Mouse (Mus musculus) E14TG2a.4 (cell line): ENCODE results near the gene Kcnk6.

Experiments
- H3K27me3 ChIP-seq: 2 replicates; pipeline ENCODE4 v1.6.1; 2014; ENCODE audit warnings: low read length, control low read depth; ENCODE audit not compliant: insufficient read depth
- H3K36me3 ChIP-seq: 2 replicates; pipeline ENCODE4 v1.6.1; 2014; ENCODE audit warnings: low read length, control low read depth; ENCODE audit not compliant: insufficient read depth
- H3K4me1 ChIP-seq: replicated peaks from 2 replicates; pipeline ENCODE4 v1.6.1; 2014; ENCODE audit warnings: low read depth, low read length, control low read depth
- H3K4me3 ChIP-seq: replicated peaks from 2 replicates; pipeline ENCODE4 v1.5.1; 2014; ENCODE audit warnings: mild to moderate bottlenecking, low read length
- H3K9me3 ChIP-seq: 2 replicates; pipeline ENCODE4 v1.6.1; 2014; ENCODE audit warnings: low read length, control low read depth
- CTCF ChIP-seq: conservative IDR thresholded peaks from 2 replicates; pipeline ENCODE4 v1.5.1; 2014; ENCODE audit warnings: low read length
- NANOG ChIP-seq: IDR thresholded peaks from 2 replicates; pipeline ENCODE4 v1.6.1; 2014; ENCODE audit warnings: borderline replicate concordance, low read length, mixed read lengths
- POU5F1 ChIP-seq: IDR thresholded peaks from 2 replicates; pipeline ENCODE4 v1.6.1; 2014; ENCODE audit warnings: low read length, borderline replicate concordance

Gene Kcnk6

DNA sequence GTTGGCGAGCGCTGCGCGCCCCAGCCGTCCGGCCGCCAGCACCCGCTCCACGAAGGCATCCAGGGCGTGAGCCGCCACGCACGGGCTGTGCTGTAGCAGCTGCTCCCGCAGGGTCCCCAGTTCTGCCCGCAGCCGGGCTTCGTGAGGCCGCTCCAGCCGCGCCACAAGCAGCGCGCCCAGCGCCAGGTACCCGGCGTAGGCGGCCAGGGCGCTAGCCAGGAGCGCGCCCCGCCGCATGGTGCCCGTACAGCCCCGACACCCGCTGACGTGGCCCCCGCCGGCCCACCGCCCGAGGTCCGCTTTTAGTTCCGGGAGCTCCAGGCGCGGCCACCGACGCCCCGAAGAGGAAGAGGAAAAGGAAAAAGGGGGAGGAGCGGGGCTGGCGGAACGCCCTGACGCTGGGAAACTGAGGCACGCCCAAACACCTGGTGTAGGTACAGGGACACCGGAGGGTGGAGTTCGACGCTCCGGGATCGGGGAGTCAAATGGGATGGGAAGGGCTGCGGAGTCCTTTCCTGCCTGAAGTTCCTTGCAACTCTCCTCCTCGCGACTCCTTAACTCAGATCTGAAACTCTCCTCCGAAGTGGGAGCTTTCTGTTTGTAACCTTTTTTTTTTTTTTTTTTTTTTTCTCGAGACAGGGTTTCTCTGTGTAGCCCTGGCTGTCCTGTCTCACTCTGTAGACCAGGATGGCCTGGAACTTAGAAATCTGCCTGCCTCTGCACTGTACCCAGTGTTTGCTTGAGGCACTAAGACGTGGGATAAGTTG is at the start of gene Kcnk6:
Gene Kcnk6, minus strand, starts transcription at position 269 of the 767 bp plus-strand sequence.
- Histone ChIP-seq H3K4me1 (peaks cover 27% of the 10 kb centered on the region), H3K4me3 (peak within 1 kb of the TSS; percentile 85), H3K27me3 (peaks cover 54% of the 10 kb centered on the region), H3K36me3 (no peaks in the 10 kb centered on the region), H3K9me3 (no peaks in the 10 kb centered on the region)
- no peak for TF ChIP-seq POU5F1
- TF ChIP-seq NANOG = no peak
- no peak for TF ChIP-seq CTCF

DNA sequence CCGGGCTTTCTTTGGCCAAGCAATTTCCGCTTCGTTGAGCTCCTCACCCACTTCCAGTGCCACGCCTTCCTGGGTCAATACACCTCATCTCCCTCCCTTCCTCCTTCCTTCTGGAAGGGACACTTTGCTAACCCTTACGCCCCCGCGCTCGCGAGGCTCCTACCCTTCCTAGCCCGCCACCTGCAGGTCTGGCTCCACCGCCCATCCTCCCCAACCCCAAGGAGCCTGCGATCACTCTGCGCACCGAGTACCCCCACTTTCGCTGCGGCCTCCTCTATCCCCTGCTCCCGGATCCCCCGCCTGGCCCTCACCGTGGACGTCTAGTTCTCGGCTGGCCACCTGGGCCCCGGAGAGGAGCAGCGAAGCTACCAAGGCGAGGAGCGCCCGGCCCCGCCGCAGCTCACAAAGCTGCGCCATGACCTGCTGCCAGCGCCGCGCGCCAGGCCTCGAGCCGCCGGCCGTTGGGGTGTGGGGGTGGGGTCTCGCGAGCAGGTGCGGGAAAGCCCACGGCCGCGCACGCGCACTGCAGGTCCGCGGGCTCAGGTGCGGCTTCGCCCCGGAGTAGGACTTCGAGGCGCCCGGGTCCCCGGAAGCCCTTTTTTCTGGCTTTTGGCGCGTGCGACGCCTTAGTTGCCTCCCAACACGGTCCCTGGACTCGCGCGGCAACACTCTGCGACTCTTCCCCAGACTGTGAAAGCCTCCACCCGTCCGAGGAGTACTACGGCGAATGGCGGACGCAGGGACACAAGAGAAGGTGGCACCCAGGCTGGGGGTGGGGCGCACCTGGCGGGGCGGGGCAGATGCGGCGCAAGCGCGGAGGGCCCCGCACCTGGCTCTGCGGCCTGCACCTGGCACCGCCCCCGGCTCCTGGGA is 49.1 kb upstream of the Kcnk6 start, which contains the start of gene Spint2:
Gene Spint2, minus strand, starts transcription at position 712 of the 873 bp plus-strand sequence.
- TF ChIP-seq POU5F1 (no peak), CTCF (no peak), NANOG (no peak)
- Histone ChIP-seq H3K4me1 (peaks cover 67% of the 10 kb centered on the region), H3K4me3 (peak within 1 kb of the TSS; percentile 92), H3K27me3 (peaks cover 7% of the 10 kb centered on the region; the same call in 1 of the 2 replicates), H3K36me3 (peaks cover 31% of the 10 kb centered on the region), H3K9me3 (no peaks in the 10 kb centered on the region)

DNA sequence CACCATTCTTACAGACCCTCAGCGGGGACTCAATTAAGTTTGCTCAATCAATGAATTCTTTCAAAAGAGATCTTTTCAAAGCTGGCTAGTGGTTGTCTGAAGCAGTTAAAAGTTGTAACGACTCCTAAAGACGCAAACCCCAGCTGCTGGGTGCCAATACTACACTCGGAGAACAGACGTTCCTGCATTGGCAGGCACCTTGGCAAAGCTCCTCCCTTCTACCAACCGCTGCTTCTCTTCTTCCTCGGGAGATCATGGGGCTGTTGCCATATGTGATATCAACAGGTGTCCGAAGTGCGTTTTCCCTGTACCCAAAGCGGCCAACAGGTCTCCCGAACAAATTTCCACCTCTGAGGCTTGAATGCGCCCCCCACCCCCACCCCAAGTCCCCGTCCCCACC is 48.5 kb upstream of the Kcnk6 start:
- no peaks in the 10 kb centered on the region for H3K9me3 ChIP-seq
- H3K27me3 ChIP-seq = peaks cover 7% of the 10 kb centered on the region; the same call in 1 of the 2 replicates
- H3K4me3 ChIP-seq = peak overlapping the region; percentile 92
- peaks cover 73% of the 10 kb centered on the region for H3K4me1 ChIP-seq
- peaks cover 37% of the 10 kb centered on the region for H3K36me3 ChIP-seq
- TF ChIP-seq CTCF (no peak), POU5F1 (no peak), NANOG (no peak)

DNA sequence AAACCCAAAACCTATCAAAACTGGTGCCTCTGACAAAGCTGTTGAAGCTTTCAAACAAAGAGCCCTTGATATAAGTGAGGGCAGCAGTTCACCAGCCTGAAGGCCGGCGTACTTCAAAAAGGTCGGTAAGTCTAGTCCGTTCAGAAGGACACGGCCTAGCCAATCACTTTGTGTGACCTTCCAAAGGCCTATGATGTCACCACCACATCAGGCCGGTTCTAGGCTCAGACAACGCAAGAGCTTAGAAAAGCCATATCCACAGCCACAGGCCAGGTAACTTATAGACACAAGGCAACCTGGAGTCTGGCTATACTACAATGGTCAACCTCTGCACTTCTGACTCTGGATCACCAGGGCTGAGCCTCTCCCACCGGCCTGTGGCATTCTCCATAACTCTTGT is 47.6 kb upstream of the Kcnk6 start:
- peaks cover 3% of the 10 kb centered on the region; the same call in 1 of the 2 replicates for H3K27me3 ChIP-seq
- peaks cover 43% of the 10 kb centered on the region for H3K36me3 ChIP-seq
- H3K4me3 ChIP-seq = peak overlapping the region; percentile 92
- no peaks in the 10 kb centered on the region for H3K9me3 ChIP-seq
- H3K4me1 ChIP-seq = peaks cover 70% of the 10 kb centered on the region
- no peak for TF ChIP-seq CTCF
- TF ChIP-seq POU5F1 = no peak
- no peak for TF ChIP-seq NANOG

DNA sequence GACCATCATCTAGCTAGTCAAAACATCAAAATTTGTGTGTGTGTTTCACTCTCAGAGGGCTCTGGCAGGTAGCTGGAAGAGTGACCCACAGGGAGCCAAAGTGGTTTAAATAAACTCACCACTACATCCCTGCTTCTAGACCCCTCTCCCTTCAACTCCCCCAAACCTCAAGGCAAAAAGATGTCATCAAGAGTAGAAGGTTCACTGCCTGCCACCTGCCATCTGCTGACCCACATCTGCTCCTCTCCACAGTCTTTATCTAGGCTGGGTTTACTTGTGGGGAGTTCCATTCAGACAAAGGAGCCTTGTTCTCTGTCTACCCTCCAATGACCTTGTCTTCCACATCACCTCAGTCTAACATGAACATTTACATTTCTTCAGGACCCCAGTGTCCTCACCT is 46.9 kb upstream of the Kcnk6 start:
- H3K4me1 ChIP-seq = peaks cover 67% of the 10 kb centered on the region
- peaks cover 50% of the 10 kb centered on the region for H3K36me3 ChIP-seq
- no peaks in the 10 kb centered on the region for H3K9me3 ChIP-seq
- H3K4me3 ChIP-seq = peak overlapping the region; percentile 92; the same call in 1 of the 2 replicates
- no peaks in the 10 kb centered on the region; the same call in 1 of the 2 replicates for H3K27me3 ChIP-seq
- TF ChIP-seq NANOG = no peak
- no peak for TF ChIP-seq CTCF
- no peak for TF ChIP-seq POU5F1

DNA sequence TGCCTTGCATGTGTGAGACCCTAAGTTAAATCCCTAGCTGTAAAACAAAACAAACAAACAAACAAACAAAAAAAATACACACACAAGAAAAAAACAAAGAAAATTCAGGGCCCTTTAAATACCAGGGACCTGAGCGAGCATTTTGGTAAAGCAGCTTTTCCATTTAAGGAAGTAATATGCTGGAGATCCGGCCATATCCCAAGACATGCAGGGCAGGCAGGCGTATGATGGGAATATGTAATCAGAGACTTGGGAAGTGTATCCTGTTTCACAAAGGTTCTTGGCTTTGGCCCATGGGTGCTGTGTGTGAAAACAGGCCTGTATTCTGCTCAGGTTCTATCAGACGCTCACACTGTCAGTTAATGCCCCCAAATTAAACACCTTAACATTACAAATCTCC is 45.2 kb upstream of the Kcnk6 start:
- TF ChIP-seq NANOG = no peak
- no peak for TF ChIP-seq CTCF
- no peak for TF ChIP-seq POU5F1
- Histone ChIP-seq H3K9me3 (no peaks in the 10 kb centered on the region), H3K4me1 (peaks cover 82% of the 10 kb centered on the region), H3K4me3 (no peak overlapping the region), H3K36me3 (peaks cover 67% of the 10 kb centered on the region), H3K27me3 (no peaks in the 10 kb centered on the region; the same call in 1 of the 2 replicates)

- H3K36me3 ChIP-seq = peaks cover 75% of the 10 kb centered on the region
- H3K4me1 ChIP-seq = peaks cover 83% of the 10 kb centered on the region
- H3K9me3 ChIP-seq = no peaks in the 10 kb centered on the region
- no peaks in the 10 kb centered on the region for H3K27me3 ChIP-seq
- H3K4me3 ChIP-seq = no peak overlapping the region
- TF ChIP-seq POU5F1 = no peak
- TF ChIP-seq CTCF = no peak
- no peak for TF ChIP-seq NANOG
These were observed 44.4 kb upstream of the Kcnk6 start for GRCm38 (mm10) chr7:29276715-29277114.
